Mouse (Mus musculus): ENCODE data around the gene Nup85.

GRCm38 (mm10) chr11:115627705-115628464 is 63.7 kb downstream of the Nup85 start, which contains the start of gene Slc25a19:
- TF ChIP-seq CTCF (IDR thresholded peaks at IDR 0.05; ENCODE audit: control insufficient read depth, insufficient read depth, low read length) (no peak), POLR2A (IDR thresholded peaks at IDR 0.05; ENCODE audit: borderline replicate concordance, control insufficient read depth, low read depth, low read length) (peak; percentile 57; the same call in 1 of the 2 replicates)
